Mouse (Mus musculus) layer of hippocampus, adult 9-10 months (tissue): ENCODE data around the gene Vmn1r70.

Experiments used
- DNase-seq: peaks from one replicate; pipeline ENCODE4 v3.0.0; 2022; ENCODE audit warnings: low spot score

The Vmn1r70 gene

GRCm38 (mm10) chr7:10631232-10631631 is at the start of gene Vmn1r70:
Vmn1r70 (plus strand) TSS chr7:10631532.
- no peak for DNase-seq

GRCm38 (mm10) chr7:10613559-10613958 is 17.8 kb upstream of the Vmn1r70 start, which contains the start of gene Vmn1r69:
Vmn1r69 (minus strand) TSS chr7:10613659.
- no peak for DNase-seq
